Mouse (Mus musculus) ES-E14 (cell line): Measurements from ENCODE around the gene Slc24a5.

Experiments used
- CHD2 ChIP-seq: IDR thresholded peaks from 2 replicates; pipeline ENCODE4 v1.6.1; 2014; ENCODE audit warnings: mild to moderate bottlenecking, low read depth, low read length, inconsistent platforms
- HCFC1 ChIP-seq: IDR thresholded peaks from 2 replicates; pipeline ENCODE4 v1.6.1; 2012; ENCODE audit warnings: low read length, inconsistent platforms, borderline replicate concordance; ENCODE audit not compliant: insufficient read depth
- MAFK ChIP-seq: IDR thresholded peaks from 2 replicates; pipeline ENCODE4 v1.6.1; 2014; ENCODE audit warnings: mild to moderate bottlenecking, low read depth, low read length, inconsistent platforms; ENCODE audit not compliant: insufficient read depth
- ZC3H11A ChIP-seq: IDR thresholded peaks from 2 replicates; pipeline ENCODE4 v1.6.1; 2012; ENCODE audit warnings: low read depth, mild to moderate bottlenecking, inconsistent platforms, low read length, borderline replicate concordance

GRCm38 (mm10) chr2:125122624-125123476, 54.9 kb downstream of the Slc24a5 start:
- TF ChIP-seq ZC3H11A = no peak
- no peak for TF ChIP-seq MAFK
- no peak for TF ChIP-seq CHD2
- no peak for TF ChIP-seq HCFC1
